Mouse (Mus musculus) liver, embryonic 14.5 days (tissue): ENCODE results near the gene Mpl.

Experiments
- CTCF ChIP-seq: IDR thresholded peaks from 2 replicates; pipeline ENCODE4 v1.5.1; 2016; ENCODE audit warnings: antibody characterized with exemption, low read depth, control low read depth
- EP300 ChIP-seq: IDR thresholded peaks from 2 replicates; pipeline ENCODE4 v1.6.1; 2016; ENCODE audit warnings: antibody characterized with exemption, low read depth

GRCm38 (mm10) chr4:118464956-118465355, 7.6 kb upstream of the Mpl start:
- TF ChIP-seq CTCF (no peak), EP300 (no peak)
